Mouse (Mus musculus) kidney, embryonic 16.5 days (tissue): ENCODE results near the gene Alkbh6. TPM values are rescaled to one million over a fixed set of nuclear protein-coding genes. Genes with fewer than 3 reads are reported as not detected.

Experiments used
- ATAC-seq: fragments of 200-750 bp; cut with Nextera tagmentation; 2 replicates; pipeline ENCODE4 v1.8.0; 2017; ENCODE audit warnings: moderate TSS enrichment; ENCODE audit not compliant: low FRiP score, low TSS enrichment
- H3K27ac ChIP-seq: fragments of 300-500 bp; sonication (generic); 2 replicates; pipeline ENCODE4 v1.5.1; 2014; ENCODE audit warnings: low read length
- H3K27me3 ChIP-seq: fragments of 300-500 bp; sonication (generic); 2 replicates; pipeline ENCODE4 v1.6.1; 2014; ENCODE audit warnings: low read length, control low read depth, mixed read lengths; ENCODE audit not compliant: insufficient read depth
- H3K36me3 ChIP-seq: fragments of 300-500 bp; sonication (generic); 2 replicates; pipeline ENCODE4 v1.6.1; 2014; ENCODE audit warnings: low read length, control low read depth, mixed read lengths; ENCODE audit not compliant: insufficient read depth
- H3K4me1 ChIP-seq: fragments of 300-500 bp; sonication (generic); 2 replicates; pipeline ENCODE4 v1.6.1; 2014; ENCODE audit warnings: low read length, control low read depth, mixed read lengths; ENCODE audit not compliant: insufficient read depth
- H3K4me2 ChIP-seq: fragments of 300-500 bp; sonication (generic); replicated peaks from 2 replicates; pipeline ENCODE4 v1.6.1; 2014; ENCODE audit warnings: low read depth, low read length
- H3K4me3 ChIP-seq: fragments of 300-500 bp; sonication (generic); 2 replicates; pipeline ENCODE4 v1.5.1; 2014; ENCODE audit warnings: mild to moderate bottlenecking, low read length
- H3K9ac ChIP-seq: fragments of 300-500 bp; sonication (generic); replicated peaks from 2 replicates; pipeline ENCODE4 v1.6.1; 2014; ENCODE audit warnings: low read length
- H3K9me3 ChIP-seq: fragments of 300-500 bp; sonication (generic); 2 replicates; pipeline ENCODE4 v1.6.1; 2016; ENCODE audit warnings: low read length, control low read depth
- WGBS: fragments of 180-500 bp; shearing (Covaris S2); extraction: QIAGEN DNeasy Blood & Tissue Kit; methylation state at CpG from one replicate; pipeline ENCODE4 v1.1.7; 2014; 5-methylcytosine and 5-hydroxymethylcytosine counted together
- polyA plus RNA-seq: library from polyadenylated mRNA; unstranded; fragments of >200 nt; fragmentation: Nextera tagmentation; extraction: Ambion mirVana; gene quantifications from 2 replicates; pipeline ENCODE4 v1.2.1, GENCODE M21; 2015

The Alkbh6 gene
- polyA plus RNA-seq, 1 experiment from 2014 or later = 107 TPM

DNA sequence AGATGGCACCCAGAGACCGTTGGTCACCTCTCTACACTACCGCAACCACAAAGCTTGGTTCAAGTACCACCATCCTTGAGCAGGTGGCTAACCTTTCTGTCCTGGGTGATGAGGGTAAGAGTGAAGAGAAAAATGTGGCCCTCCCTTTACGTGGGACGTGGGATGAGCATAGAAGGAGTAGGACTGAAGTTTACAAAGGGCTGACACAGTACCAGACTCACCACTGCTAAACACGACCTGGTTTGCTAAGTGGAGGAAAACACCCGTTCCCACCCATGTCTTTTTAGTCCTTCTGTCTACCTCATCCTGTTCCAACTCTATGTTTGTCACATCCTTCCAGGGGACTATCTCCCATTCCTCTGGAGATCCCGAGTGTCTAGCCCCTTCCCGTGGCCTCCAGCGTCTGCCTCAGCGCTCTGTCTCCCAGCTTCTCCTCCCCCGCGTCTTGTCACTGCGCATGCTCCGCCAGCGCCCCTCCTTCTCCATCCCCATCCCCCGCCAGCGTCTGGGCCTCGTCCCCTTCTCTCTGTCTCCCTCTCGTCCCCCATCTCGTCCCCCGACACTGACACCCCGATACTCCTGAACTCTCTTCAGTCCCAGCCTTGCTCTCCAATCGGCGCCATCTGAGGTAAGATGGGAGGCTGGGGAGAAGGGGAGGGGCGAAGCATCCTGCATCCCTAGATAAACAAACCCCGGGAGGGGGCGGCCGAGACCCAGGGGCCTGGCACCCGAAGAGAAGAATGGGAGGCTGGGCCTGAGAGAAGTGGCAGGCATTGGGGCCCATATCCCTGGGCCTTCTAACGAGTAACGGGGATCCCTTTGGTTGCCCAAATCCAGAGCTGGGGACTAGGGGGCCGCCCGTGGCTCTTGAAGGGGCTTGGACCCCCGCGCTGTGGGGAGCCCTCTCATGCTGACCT, 17.0 kb upstream of the Alkbh6 start, which contains the start of gene Clip3:
TSS of gene Clip3 (plus strand) at position 514 of the 917 bp plus-strand sequence.
- H3K27ac ChIP-seq = peak within 1 kb of the TSS; percentile 27; the same call in 1 of the 2 replicates
- peak within 1 kb of the TSS; percentile 83 for H3K9ac ChIP-seq
- H3K9me3 ChIP-seq = no peaks in the 10 kb centered on the region
- H3K4me3 ChIP-seq = peak within 1 kb of the TSS; percentile 74
- ATAC-seq = peak; percentile 82
- peaks cover 3% of the 10 kb centered on the region; the same call in 1 of the 2 replicates for H3K36me3 ChIP-seq
- 7% methylated on average over 34 of the region's 35 CpGs for WGBS
- peaks cover 7% of the 10 kb centered on the region for H3K4me1 ChIP-seq
- H3K27me3 ChIP-seq = no peaks in the 10 kb centered on the region
- H3K4me2 ChIP-seq = peak within 1 kb of the TSS; percentile 58

DNA sequence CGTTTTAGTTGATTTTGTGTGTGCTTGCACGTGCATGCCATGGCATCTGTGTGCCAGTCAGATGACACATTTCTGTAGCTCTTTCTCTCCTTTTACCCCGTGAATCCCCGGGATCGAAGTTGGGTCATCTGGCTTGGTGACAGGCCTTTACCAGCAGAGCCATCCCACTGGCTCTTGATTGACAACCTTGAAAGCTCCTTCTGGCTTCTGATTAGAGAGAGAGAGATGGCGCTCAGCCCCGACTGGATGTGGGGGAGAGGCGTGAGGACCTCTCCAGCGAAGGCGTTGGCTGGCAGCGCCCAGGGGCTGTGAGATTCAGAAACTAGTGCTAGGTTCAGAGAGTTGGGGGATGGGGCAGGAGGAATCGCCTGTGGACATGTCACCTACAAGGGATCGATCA, 14.7 kb upstream of the Alkbh6 start:
- Histone ChIP-seq H3K4me2 (no peak overlapping the region), H3K27me3 (no peaks in the 10 kb centered on the region), H3K9me3 (no peaks in the 10 kb centered on the region), H3K9ac (no peak overlapping the region), H3K36me3 (peaks cover 12% of the 10 kb centered on the region), H3K27ac (no peak overlapping the region), H3K4me3 (no peak overlapping the region), H3K4me1 (peaks cover 7% of the 10 kb centered on the region)
- WGBS = 85% methylated on average over 13 of the region's 13 CpGs
- ATAC-seq = no peak

DNA sequence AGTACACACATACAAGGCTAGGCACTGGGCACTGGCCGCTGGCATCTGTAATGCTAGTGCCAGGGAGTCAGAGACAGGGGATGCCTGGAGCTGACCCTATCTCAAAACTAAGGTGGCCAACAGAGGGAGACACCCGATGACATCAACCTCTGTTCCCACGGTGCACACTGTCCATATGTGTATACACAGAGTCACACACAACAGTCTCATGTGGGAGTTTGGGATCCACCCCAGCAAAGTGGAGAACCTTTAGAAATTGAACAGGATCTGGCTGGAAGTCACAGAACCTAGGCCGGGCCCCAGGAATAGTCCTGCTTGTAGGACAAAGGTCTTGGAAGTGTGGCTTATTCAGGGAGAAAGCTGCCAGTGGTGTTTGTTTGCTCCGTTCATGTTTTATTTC, 14.2 kb upstream of the Alkbh6 start:
- Histone ChIP-seq H3K4me3 (no peak overlapping the region), H3K4me1 (peaks cover 7% of the 10 kb centered on the region), H3K9me3 (no peaks in the 10 kb centered on the region), H3K9ac (no peak overlapping the region), H3K27ac (no peak overlapping the region), H3K36me3 (peaks cover 17% of the 10 kb centered on the region), H3K4me2 (no peak overlapping the region), H3K27me3 (no peaks in the 10 kb centered on the region)
- ATAC-seq = no peak
- 86% methylated on average over 5 of the region's 5 CpGs for WGBS

DNA sequence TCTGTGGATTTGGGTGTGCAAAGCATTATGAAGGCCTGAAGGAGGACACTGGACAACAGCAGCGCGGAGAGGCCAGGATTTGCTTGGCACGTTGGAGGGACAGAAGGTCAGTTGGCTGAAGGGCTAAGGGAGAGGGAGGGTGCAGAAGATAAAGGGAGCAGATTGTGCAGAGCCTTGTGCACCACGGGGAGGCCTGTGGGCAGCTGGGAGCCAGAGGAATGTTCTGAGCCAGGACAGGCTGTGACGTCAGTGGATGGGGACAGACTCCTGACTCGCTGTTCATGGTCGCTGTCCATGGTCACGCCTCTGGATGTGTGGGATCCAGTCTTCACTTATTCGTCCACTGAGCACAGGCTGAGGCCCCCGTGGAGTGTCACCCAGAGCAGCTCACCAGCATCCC, 13.4 kb upstream of the Alkbh6 start:
- H3K9me3 ChIP-seq = no peaks in the 10 kb centered on the region
- no peak overlapping the region for H3K4me2 ChIP-seq
- H3K27ac ChIP-seq = no peak overlapping the region
- H3K36me3 ChIP-seq = peaks cover 21% of the 10 kb centered on the region
- ATAC-seq = no peak
- no peak overlapping the region for H3K4me3 ChIP-seq
- no peak overlapping the region for H3K9ac ChIP-seq
- 59% methylated on average over 10 of the region's 10 CpGs for WGBS
- no peaks in the 10 kb centered on the region for H3K27me3 ChIP-seq
- peaks cover 7% of the 10 kb centered on the region for H3K4me1 ChIP-seq

DNA sequence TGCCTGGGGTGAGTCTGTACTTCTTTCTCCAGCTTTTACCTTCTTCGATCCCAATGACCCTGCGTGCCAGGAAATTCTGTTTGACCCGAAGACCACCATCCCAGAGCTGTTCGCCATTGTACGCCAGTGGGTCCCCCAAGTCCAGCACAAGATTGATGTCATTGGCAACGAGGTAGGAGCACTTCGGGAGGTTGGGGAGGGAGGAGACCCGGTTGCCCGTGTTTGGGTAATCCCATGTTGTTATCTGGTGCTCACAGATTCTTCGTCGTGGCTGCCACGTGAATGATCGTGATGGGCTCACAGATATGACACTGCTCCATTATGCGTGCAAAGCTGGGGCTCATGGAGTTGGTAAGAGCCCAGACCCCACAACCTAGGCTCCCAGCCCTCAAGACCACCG, 11.7 kb upstream of the Alkbh6 start:
- no peaks in the 10 kb centered on the region for H3K27me3 ChIP-seq
- WGBS = 93% methylated on average over 15 of the region's 15 CpGs

DNA sequence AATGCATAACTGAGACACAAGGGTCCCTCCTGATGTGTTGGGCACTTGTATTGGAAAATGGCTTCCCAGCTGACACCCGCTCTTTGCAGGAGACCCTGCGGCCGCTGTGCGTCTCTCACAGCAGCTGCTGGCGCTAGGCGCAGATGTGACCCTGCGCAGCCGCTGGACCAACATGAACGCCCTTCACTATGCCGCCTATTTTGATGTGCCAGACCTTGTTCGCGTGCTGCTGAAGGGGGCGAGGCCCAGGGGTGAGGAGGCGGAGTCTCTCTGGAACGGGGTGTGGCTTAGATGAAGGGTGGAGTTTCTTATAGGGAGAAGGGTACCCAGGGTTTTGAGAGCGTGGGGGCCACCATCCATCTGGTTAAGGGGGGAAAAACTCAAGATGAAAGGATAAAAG, 11.3 kb upstream of the Alkbh6 start:
- no peak for ATAC-seq
- Histone ChIP-seq H3K27ac (no peak overlapping the region), H3K27me3 (no peaks in the 10 kb centered on the region), H3K4me2 (no peak overlapping the region), H3K4me1 (no peaks in the 10 kb centered on the region), H3K9ac (no peak overlapping the region), H3K9me3 (no peaks in the 10 kb centered on the region), H3K36me3 (peaks cover 30% of the 10 kb centered on the region), H3K4me3 (no peak overlapping the region)
- WGBS = 85% methylated on average over 16 of the region's 16 CpGs

More for the DNA sequence above, 11.7 kb upstream of the Alkbh6 start:
- H3K9ac ChIP-seq = no peak overlapping the region
- H3K27ac ChIP-seq = no peak overlapping the region
- H3K9me3 ChIP-seq = no peaks in the 10 kb centered on the region
- H3K4me2 ChIP-seq = no peak overlapping the region
- no peaks in the 10 kb centered on the region for H3K4me1 ChIP-seq
- ATAC-seq = no peak
- no peak overlapping the region for H3K4me3 ChIP-seq
- H3K36me3 ChIP-seq = peaks cover 25% of the 10 kb centered on the region

DNA sequence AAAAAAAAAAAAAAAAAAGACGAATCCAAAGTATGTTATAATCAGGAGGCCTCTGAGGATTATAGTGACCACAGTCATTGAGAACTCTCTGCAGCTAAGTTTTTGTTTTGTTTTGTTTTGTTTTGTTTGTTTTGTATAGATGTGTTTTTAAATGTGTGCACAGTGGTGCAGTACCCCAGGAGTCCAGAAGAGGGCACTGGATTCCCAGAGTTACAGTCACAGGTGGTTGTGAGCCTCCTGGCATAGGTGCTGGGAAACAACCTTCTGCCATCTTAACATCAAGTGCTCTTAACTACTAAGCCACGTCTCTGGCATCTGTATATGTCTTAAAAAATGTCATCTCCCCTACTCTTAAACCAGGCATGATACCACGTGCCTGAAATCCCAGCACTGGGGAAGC, 7.6 kb upstream of the Alkbh6 start:
- ATAC-seq = no peak
- H3K9me3 ChIP-seq = no peaks in the 10 kb centered on the region
- H3K9ac ChIP-seq = no peak overlapping the region
- H3K27ac ChIP-seq = no peak overlapping the region
- no peaks in the 10 kb centered on the region for H3K4me1 ChIP-seq
- H3K36me3 ChIP-seq = peaks cover 43% of the 10 kb centered on the region
- 55% methylated on average over 3 of the region's 3 CpGs for WGBS
- H3K4me2 ChIP-seq = no peak overlapping the region
- no peaks in the 10 kb centered on the region for H3K27me3 ChIP-seq
- no peak overlapping the region for H3K4me3 ChIP-seq

DNA sequence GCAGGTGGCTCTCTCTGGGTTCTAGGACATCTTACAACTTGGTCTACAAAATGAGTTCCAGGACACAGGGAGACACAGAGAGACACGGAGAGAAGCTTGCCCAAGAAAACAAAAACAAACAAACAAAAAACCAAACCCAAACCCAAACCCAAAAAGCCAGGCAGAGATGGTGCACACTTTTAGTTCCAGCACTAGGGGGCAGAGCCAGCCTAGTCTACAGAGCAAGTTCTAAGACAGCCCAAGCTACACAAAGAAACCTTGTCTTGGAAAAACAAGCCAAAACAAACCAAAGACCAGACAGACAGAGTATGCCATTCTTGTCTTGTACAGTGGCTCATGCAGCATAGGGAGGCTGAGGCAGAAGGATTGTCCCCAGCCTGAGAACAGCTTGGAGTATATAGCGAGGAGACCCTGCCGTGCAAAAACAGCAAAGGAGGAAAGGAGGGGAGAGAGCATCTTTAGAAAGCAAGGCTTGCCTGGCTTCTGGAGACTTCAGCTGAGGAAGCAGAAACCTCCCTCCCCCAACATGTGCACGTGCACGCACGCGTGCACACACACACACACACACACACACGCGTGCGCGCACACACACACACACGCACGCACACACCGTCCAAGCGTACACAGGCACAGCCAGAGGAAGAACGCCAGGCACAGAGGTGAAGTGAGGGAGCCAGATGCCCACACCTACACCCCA, 2.3 kb upstream of the Alkbh6 start:
- H3K27me3 ChIP-seq = no peaks in the 10 kb centered on the region
- H3K27ac ChIP-seq = no peak overlapping the region
- ATAC-seq = no peak
- H3K36me3 ChIP-seq = peaks cover 34% of the 10 kb centered on the region
- H3K4me2 ChIP-seq = no peak overlapping the region
- H3K9me3 ChIP-seq = no peaks in the 10 kb centered on the region
- 91% methylated on average over 16 of the region's 16 CpGs for WGBS
- H3K4me1 ChIP-seq = peaks cover 18% of the 10 kb centered on the region
- H3K4me3 ChIP-seq = no peak overlapping the region
- H3K9ac ChIP-seq = no peak overlapping the region

DNA sequence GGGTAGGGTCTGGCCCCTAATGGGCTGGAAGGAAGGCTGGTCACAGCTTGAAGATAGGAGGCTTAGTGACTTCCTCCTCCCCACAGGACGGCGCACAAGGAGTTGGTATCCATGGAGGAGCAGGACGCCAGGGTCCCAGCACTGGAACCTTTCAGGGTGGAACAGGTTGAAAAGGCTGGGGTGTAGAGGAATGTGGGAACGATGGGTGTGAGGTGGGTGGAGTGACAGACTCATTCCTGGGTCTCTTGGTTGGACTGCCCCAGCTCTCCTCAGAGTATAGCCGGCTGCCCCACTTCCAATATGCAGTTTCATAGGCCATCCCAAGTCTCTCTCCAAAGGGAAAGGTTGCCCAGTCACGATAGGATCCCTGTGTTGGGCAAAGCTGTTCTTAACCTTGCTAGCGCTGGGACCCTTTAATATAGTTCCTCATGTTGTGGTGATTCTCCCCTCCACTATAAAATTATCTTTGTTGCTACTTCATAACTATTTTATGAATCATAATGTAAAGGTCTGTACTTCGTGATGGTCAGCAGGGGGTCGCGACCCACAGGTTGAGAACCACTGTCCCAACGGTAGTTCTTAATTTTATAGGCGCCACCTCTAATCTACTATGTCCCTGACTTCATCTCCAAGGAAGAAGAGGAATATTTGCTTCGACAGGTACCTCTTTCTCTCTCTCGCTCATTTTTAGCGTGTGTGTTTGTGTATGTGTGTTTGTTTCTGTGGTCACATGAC, 1.0 kb downstream of the Alkbh6 start:
- Histone ChIP-seq H3K4me2 (peak overlapping the region; percentile 94), H3K27me3 (no peaks in the 10 kb centered on the region), H3K9ac (peak overlapping the region; percentile 71), H3K27ac (peak overlapping the region; percentile 17; the same call in 1 of the 2 replicates), H3K9me3 (no peaks in the 10 kb centered on the region), H3K4me3 (peak overlapping the region; percentile 80), H3K36me3 (peaks cover 11% of the 10 kb centered on the region), H3K4me1 (peaks cover 26% of the 10 kb centered on the region)
- no peak for ATAC-seq
- 57% methylated on average over 15 of the region's 15 CpGs for WGBS
